Mouse (Mus musculus) 416B (cell line): Measurements from ENCODE around the gene Zfand2b.

Experiments used
- DNase-seq: peaks from one replicate; pipeline ENCODE4 v3.0.0; 2011; ENCODE audit warnings: low read depth

Zfand2b gene

GRCm38 (mm10) chr1:75168472-75169464 is at the start of gene Zfand2b:
Gene Zfand2b, plus strand, starts transcription at chr1:75168646.
- DNase-seq, result peak; percentile 97

DNA sequence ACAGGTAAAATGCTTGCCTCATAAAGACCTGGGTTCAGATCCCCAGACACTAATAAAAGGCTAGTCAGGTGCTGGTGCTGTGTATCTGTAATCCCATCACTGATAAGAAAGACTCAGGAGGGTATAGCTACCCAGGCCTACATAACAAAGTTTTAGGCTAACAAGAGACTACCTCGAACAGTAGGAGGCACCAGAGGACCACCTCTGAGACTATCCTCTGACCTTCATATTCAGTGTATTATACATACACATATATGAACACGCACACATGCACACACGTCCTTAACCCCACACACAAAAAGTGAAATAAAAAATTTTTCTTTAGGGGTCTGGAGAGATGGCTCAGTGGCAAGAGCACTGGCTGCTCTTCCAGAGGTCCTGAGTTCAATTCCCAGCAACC is 46.2 kb upstream of the Zfand2b start:
- DNase-seq, result peak; percentile 74

DNA sequence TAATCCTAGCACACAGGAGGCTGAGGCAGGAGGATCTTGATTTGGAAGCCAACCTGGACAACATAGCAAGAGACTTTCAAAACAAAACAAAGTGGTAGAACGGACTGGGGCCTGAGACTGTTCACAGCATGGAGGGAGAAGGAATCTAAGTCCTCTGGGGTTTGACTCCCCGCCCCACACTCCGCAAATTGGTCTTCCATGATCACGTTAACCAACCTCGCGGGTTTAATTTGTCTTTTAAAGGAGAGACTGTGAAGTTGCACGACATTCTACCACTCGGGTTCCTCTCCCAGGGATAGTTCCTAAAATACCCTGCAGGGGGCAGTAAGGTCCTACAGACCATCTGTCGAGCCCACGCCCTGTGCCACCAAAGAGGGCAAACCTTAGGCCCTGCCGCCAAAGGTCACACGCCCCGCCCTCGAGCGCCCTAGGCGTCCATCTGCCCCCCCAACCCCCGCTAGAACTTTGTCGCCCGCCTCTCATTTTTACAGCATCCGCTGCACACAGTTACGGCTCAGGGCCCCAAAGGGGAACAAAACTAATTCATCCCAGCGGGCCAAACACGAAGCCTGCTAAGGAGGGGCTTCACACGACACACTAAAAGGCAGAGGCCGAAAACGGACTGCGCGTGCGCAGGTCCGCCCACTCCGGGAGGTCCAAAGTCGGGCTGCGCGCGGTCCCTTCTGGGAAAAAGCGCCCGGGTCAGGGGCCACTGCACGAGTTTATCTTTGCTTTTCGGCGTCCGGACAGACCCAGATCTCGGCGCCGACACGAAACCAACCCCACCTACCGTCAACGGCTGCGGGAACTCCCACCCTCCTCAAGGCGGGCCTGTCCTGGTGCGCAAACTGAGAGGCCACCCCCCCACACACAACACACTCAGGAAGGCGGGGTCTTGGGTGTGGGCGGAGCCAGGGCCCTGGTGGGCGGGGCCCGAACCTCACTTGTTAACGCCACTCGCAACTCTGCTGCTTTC is 43.8 kb upstream of the Zfand2b start, which contains the start of gene Nhej1:
TSS of gene Nhej1 (minus strand) at position 855 of the 976 bp plus-strand sequence.
- DNase-seq, result peak; percentile 97

GRCm38 (mm10) chr1:75125418-75125817 is 43.0 kb upstream of the Zfand2b start:
- DNase-seq, result no peak

DNA sequence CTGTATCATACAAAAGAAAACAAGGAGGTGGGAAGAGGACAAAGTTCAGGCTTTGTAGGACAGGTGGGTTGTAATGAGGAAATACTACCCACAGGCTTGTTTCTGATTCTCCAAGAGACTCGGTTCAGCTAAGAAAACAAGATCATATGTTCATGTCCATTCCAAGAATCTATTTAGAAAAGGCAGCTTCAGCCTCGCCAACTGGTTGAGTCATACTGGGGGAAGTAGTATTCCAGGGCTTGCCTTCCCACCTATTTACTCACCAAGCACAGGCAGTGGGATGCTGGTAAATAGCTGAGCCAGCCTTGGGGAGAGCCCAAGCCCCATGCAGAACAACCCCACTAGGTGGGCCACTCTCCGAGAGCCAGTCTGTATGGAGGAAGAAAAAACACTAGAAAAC is 39.8 kb upstream of the Zfand2b start:
- DNase-seq, result no peak

DNA sequence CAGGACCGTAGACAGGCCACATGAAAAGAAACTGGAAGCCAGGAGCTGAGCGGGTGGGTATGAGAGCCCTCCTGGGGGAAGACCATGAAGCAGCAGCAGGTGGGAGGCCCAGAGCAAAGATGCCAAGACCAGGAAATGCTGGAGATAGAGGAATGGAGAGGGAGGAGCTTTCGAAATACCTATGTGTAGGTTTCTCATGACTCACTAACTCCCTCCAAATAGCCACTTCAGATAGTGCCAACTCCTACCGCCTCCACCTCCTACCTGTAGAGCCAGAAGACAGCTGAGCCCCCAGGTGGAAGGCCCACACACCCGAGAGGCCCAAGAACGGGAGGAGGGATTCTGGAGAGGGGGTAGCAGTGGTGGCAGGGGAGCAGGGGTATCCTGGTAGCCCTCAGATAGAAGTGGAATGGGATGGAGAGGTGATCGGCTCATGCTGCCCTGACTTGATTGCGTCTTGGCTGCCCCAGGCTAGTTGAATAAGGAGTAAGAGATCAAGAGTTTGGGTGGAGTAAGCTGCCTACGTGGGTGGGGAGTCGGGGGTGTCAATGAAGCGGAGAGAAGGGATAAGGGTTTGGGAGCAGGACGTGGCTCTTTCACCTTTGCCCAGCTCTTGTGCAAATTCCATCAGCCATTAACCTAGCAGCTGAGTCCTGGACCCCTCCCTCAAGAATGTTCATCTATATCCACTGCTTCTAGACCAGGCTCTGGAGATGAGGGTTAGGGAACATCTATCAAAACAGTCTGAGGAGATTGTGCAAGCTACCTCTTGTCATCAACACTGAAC is 34.8 kb upstream of the Zfand2b start, which contains the start of gene Slc23a3:
TSS of gene Slc23a3 (minus strand) at position 470 of the 787 bp plus-strand sequence.
- no peak for DNase-seq

- no peak for DNase-seq
Observed at GRCm38 (mm10) chr1:75136293-75136692, 32.2 kb upstream of the Zfand2b start.

GRCm38 (mm10) chr1:75136730-75137129 is 31.7 kb upstream of the Zfand2b start:
- DNase-seq, result no peak

DNA sequence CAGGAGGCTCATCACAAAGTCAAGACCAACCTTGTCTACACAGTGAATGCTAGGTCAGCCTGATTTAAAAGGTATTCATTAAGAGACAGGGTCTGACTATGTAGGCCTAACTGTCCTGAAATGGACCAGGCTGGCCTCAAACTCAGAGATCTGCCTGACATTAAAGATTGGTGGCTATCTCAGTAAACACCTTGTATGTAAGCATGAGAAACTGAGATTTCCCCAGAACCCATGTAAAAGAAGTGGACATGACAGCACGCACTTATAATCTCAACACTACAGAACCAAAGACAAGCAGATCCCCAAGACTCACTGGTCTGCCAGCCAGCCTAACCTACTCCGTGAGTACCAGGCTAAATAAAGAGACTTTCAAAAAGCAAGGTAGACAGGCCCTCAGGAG is 30.0 kb upstream of the Zfand2b start:
- no peak for DNase-seq

GRCm38 (mm10) chr1:75140601-75141190 is 27.8 kb upstream of the Zfand2b start:
- peak; percentile 48 for DNase-seq

GRCm38 (mm10) chr1:75141486-75142190 is 26.8 kb upstream of the Zfand2b start:
- DNase-seq, result peak; percentile 74

- DNase-seq, result peak; percentile 95
Observed at GRCm38 (mm10) chr1:75142301-75143261, 25.9 kb upstream of the Zfand2b start, which contains the start of the genes Cnppd1 and Retreg2. Gene Cnppd1, minus strand, starts transcription at chr1:75142711. Gene Retreg2, plus strand, starts transcription at chr1:75142778.

- no peak for DNase-seq
Observed at GRCm38 (mm10) chr1:75145589-75145988, 22.9 kb upstream of the Zfand2b start.

GRCm38 (mm10) chr1:75147411-75148135 is 20.9 kb upstream of the Zfand2b start:
- DNase-seq, result no peak

GRCm38 (mm10) chr1:75148727-75149126 is 19.7 kb upstream of the Zfand2b start:
- DNase-seq, result no peak

DNA sequence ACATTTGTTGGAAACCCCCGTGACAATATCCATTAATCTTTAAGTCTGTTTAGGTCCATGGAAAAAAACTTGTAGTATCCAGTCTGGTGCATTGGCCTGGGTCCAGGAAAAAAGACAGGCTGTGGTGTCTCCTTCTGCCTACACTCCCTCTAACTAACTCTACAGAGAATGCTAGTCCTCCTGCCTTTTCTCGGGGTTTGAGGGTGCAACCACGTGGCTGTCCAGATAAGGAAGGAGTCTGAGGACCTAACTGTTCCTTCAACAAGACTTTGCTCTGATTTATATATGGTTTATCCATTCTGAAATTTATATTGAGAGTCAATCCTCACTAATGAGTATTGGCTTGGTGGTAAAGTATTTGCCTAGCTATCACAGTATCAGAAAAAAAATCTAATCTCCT is 12.6 kb upstream of the Zfand2b start:
- DNase-seq, result no peak

GRCm38 (mm10) chr1:75158990-75159389 is 9.5 kb upstream of the Zfand2b start:
- DNase-seq, result peak; percentile 23

GRCm38 (mm10) chr1:75159540-75160255 is 8.7 kb upstream of the Zfand2b start:
- no peak for DNase-seq
